Mouse (Mus musculus) layer of hippocampus, adult 2 months (tissue): Measurements from ENCODE around the gene Rftn2. TPM values are rescaled to one million over a fixed set of nuclear protein-coding genes. Genes with fewer than 3 reads are reported as not detected.
"Not testable (repeated sequence)": the region's sequence is repeated elsewhere in the genome, so short reads cannot be mapped to it uniquely, and the experiment has no call there.

Source experiments
- DNase-seq, 2 experiments: peaks; one replicate each; pipeline ENCODE4 v3.0.0; 2022; ENCODE audit warnings: low spot score in 2 of 2
- H3K27ac ChIP-seq: fragments of 200-600 bp; 2 replicates; pipeline ENCODE4 v1.8.1; 2022
- H3K4me3 ChIP-seq: fragments of 200-600 bp; 2 replicates; pipeline ENCODE4 v1.8.1; 2022; ENCODE audit warnings: mild to moderate bottlenecking
- CTCF ChIP-seq: fragments of 200-600 bp; conservative IDR thresholded peaks from 2 replicates; pipeline ENCODE4 v1.8.1; 2022; ENCODE audit warnings: antibody characterized with exemption, mild to moderate bottlenecking, moderate library complexity
- total RNA-seq, 2 experiments: library from RNA; stranded (reverse); gene quantifications; 2 replicates each; pipeline ENCODE4 v1.2.3; 2021

Gene Rftn2
- total RNA-seq, 2 experiments from 2014 or later = 32.2 to 35.8 TPM

DNA sequence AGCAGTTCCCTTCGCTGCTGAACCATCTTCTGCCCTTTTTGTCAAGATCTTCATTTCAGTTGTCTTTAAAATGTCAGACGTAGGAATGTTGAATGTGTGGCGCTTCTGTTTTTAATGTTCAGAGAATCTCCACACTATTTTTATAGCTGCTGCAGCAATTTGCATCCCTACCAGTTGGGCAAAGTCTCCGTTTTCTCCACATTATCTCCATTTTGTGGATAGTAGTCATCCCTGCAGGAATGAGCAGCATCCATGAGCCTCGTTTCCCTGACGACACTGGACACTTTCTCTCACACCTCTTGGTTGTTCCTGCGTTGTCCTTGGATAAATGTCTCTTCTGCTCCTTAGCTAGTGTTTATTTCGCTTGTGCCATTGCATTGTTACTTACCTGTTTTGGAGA, 67.8 kb downstream of the Rftn2 start:
- TF ChIP-seq CTCF = no peak
- no peak overlapping the region for H3K27ac ChIP-seq
- DNase-seq = no peak
- no peak overlapping the region for H3K4me3 ChIP-seq

DNA sequence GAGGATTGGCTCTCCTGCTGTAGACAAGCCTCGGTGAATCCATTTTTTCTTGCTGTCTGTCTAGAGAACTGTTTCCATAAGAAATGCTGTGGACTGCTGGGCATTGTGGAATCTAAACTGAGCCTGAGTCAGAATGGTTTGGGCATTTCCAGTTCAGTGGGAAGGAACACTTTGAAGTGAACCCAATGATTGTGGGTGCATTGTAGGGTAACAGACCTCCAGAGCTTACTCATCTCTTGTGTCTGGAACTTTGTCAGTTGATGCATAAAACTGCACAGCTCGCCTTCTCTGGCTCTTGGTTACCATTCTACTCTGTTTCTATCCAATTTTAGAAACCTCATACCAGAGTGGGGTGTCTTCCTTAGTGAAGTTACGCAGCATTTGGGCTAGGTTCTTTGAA, 68.4 kb downstream of the Rftn2 start:
- 0 out of 2 replicates have a peak overlapping the region, but pooled peaks have one; percentile 18 for H3K27ac ChIP-seq
- DNase-seq = peak in 1 of 2 experiments; percentile 37

DNA sequence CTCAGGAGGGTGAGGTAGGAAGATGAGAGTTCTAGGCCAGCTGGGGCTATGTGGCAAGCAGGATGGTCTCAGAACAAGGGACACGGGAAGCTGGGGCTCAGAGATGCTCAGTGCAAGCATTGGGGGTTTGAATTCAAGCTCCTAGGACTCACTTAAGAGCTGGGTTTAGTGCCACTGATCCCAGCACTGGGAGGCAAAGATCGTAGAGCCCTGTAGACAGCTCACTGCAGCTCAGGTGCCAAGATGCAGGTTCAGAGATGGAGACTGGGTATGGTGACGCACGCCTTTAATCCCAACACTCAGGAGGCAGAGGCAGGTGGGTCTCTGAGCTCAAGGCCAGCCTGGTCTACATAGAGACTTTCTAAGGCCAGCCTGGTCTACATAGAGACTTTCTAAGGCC, 69.3 kb downstream of the Rftn2 start:
- Histone ChIP-seq H3K4me3 (no peak overlapping the region), H3K27ac (peak overlapping the region; percentile 18; the same call in 1 of the 2 replicates)
- DNase-seq = no peak
- TF ChIP-seq CTCF = no peak

More for the DNA sequence above, 68.4 kb downstream of the Rftn2 start:
- TF ChIP-seq CTCF = no peak
- H3K4me3 ChIP-seq = no peak overlapping the region

DNA sequence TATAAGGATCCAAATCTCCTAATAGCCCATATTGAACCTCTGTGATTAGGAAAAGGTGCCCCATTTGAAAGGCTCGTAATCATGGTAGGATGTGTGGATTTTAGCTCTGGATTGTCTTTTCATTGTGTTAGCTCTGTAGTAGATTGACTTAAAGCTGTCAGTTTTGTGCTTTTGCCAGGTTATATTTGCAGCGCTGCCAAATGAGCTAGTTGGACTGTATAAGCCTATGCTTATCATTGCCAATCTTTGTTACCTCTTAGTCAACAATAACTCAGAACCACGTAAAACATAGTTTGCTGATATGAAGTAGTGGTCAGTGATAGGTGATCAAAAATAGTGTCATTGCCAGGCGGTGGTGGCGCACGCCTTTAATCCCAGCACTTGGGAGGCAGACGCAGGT, 81.0 kb downstream of the Rftn2 start:
- H3K4me3 ChIP-seq = no peak overlapping the region
- no peak overlapping the region for H3K27ac ChIP-seq
- no peak for TF ChIP-seq CTCF
- DNase-seq = peak; percentile 44 to 46

DNA sequence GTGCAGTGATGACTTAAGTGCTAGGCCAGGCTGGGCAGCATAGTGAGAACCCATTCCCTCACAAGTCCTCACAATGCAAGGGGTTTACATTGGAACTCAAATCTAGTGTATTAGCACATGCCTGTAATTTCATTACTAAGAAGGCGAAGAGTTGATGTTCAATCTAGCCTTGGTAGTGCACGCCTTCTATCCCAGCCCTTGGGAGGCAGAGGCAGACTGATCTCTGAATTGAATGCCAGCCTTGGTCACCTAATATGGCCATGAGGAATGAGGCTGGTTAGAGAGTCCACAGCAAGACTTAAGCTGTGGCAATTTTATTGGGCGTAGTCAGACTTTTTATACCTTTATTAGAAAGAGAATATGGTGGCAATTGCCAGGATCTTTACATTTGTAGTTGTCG, 82.2 kb downstream of the Rftn2 start:
- no peak for TF ChIP-seq CTCF
- Histone ChIP-seq H3K27ac (no peak overlapping the region), H3K4me3 (no peak overlapping the region)
- no peak for DNase-seq

DNA sequence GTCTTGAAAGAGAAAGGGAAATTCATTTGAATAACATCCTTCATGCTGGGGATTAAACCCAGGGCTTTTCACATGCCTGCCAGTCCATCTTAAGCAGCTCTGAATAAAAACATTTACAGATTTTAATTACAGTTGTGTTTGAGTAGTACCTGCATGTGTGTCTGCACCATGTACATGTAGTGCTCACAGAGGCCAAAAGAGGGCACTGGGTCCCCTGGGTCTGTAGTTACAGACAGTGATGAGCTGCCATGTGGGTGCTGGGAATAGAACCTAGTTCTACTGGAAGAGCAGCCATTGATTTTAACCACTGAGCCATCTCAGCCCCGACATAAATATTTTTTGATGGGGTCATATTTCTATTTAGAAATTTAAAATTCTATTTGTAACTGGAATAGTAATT, 90.7 kb downstream of the Rftn2 start:
- Histone ChIP-seq H3K27ac (no peak overlapping the region), H3K4me3 (no peak overlapping the region)
- peak; percentile 34 for TF ChIP-seq CTCF
- DNase-seq = no peak

DNA sequence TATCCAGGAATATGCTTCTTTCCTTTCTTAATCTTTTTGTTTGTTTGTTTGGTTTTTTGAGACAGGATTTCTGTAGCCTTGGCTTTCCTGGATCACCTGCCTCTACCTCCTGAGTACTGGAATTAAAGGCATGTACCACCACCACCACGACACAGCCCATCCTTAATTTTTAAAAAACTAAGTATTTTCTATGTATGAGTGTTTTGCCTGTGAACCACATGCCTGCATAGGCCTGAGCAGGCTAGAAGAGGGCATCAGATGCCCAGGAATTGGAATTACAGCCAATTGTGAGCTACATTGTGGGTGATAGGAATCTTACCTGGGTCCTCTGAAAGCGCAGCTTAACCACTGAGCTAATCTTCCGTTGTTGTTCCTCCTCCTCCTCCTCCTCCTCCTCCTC, 92.3 kb downstream of the Rftn2 start:
- Histone ChIP-seq H3K4me3 (no peak overlapping the region), H3K27ac (no peak overlapping the region)
- TF ChIP-seq CTCF = no peak
- no peak for DNase-seq

DNA sequence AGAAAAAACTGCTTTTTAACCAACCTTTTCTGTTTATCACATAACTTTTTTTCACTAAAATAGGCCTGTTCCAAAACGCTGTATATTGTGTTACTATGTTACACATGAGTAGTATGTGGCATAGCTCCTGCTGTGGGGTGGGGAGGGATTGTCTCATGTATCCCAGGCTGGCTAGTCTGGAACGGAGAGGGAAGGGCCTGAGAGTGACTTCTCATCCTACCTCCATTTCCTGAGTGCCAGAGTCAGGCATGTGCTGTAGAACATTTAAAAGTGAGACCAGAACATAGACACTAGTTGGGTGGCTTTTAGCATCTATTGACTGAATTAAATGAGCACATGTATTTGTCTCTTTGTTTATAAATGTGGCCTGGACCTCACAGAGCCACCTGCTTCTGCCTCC, 93.4 kb downstream of the Rftn2 start:
- H3K27ac ChIP-seq = no peak overlapping the region
- no peak for TF ChIP-seq CTCF
- DNase-seq = no peak
- H3K4me3 ChIP-seq = no peak overlapping the region

DNA sequence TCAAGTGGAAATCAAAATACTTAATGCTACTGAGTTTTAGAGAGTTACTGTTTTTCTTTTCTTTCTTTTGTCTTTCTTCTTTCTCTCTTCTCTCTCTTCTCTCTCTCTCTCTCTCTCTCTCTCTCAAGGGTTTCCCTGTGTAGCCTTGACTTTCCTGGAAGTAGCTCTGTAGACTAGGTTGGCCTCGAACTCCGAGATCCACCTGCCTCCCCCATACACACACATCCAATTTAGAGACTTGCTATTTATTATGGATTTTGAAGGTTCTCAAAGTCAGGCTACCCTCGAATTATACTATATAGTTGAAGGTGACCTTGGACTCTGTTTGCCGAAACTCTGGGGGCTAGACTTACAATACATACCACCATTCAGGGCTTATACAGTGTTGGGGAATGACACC, 94.3 kb downstream of the Rftn2 start:
- no peak overlapping the region for H3K27ac ChIP-seq
- H3K4me3 ChIP-seq = peak overlapping the region; percentile 75
- TF ChIP-seq CTCF = no peak
- no peak for DNase-seq

DNA sequence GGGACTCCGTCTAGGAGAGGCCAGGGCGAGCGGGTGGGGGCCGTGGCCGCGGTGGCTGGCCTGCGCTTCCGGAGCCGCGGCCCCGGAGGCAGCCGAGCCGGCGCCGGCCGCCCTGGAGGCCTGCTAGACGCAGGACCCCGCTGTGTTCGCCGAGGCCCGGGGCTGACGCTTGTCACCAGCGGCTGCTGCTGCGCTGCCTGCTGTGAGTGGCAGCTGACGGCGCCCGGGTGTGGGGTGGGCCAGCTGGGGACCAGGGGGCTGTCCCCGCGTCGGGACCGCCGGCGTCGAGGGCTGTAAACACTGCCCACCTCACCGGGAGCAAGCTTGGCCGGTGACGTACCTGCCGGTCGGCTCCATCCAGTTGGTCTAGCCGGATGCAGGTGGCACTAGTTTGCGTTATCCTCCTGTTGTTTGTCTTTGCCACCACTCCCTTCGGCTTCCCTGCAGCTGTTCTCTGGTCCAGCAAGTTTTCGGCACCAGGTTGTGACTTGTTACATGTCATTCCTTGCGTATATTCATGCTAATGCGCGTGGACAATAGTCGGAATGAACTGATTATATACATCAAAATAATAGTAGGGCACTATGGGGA, 95.1 kb downstream of the Rftn2 start:
- TF ChIP-seq CTCF = no peak
- DNase-seq = peak; percentile 37 to 48
- H3K27ac ChIP-seq = peak overlapping the region; percentile 99
- H3K4me3 ChIP-seq = peak overlapping the region; percentile 75

DNA sequence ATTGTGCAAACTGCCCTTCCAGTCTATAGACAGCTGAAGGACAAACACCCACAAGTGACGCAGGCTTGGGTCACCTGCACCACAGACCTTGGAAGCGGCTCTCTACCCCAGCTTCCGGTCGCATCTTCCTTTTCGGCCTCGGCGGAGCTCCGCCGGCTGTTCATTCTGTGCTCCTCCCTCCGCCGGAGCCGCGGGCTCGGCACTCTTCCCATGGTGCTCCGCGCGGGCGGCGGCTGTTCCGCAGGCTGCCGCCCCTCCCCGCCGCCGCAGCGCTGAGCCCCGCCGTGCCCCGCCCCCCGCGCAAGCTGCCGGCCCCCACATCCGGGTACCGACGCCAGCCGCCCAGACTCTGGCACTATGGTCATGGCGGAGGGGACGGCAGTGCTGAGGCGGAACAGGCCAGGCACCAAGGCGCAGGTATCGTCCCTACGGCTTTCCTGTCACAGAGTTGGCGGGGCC, 95.6 kb downstream of the Rftn2 start, which contains the start of gene Mob4:
Mob4 (plus strand) TSS at position 289 of the 459 bp plus-strand sequence.
- TF ChIP-seq CTCF = no peak
- Histone ChIP-seq H3K4me3 (peak within 1 kb of the TSS; percentile 75), H3K27ac (peak within 1 kb of the TSS; percentile 99)
- DNase-seq = peak; percentile 84 to 95

DNA sequence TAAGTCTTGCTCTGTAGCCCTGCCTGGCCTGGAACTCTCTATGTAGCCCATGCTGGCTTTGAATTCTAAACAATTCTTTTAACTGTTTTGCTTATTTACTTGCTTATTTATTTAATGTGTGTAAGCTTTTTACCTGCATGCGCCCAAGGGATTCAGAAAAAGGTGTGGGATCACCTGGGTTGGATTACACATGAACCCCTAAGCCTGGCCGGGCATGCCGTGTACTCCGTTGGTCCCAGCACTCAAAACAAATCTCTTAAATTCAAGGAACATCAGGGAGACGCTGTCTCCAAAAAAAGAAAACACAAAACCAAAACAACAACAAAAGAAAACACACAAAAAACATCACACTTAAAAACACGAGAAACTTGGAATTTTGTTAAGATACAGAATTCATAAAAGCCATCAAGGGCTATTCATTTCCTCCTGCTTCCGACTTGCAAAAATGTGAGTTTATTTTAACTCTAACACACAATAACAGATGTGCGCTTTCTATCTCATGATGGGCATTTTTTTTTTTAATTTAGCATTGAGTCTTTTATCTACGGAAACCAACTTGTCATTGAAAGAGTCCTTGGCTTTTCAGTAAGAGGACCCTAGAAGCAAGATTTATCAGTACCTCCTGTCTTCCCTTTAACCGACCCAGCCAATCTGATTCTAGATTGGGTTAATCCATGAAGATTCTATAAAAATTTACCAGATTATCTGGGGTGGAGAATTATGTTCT, 96.2 kb downstream of the Rftn2 start:
- Histone ChIP-seq H3K4me3 (peak overlapping the region; percentile 75), H3K27ac (peak overlapping the region; percentile 99)
- DNase-seq = no peak
- no peak for TF ChIP-seq CTCF

DNA sequence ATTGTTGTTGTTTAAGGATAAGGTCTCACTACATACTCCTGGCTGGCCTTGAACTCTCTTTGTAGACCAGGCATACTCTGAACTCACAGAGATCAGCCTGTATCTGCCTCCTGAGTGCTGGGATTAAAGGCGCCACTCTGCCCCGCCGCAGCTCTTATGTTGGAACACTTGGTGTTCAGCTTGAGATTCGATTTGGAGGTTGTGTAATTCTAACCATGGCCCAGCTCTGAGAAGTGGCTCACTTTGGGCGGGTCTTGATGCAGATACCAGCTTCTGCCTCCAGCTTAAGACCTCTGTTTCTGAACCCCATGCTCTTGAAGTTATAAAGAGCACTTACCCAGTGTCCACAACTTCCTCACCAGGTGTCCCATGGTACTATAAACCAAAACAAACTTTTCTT, 96.9 kb downstream of the Rftn2 start:
- TF ChIP-seq CTCF = no peak
- DNase-seq = no peak

DNA sequence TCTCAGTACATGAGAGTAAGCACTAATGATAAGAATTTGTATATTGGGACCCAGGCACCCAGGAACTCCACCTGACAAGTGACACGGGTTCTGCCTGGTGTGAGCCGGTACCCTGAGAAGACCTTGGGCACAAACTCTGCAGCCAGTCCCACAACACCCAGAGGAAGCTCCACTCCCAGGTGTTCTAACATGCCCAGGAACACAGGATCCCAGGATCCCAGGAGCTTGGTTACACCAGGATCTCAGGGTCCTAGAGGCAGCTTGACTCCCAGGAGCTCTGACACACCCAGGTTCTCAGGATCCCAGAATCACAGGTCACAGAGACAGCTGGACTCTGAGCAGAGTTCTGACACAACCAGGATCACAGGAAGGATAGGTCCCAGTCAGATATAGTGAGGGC, 102.4 kb downstream of the Rftn2 start:
- H3K27ac ChIP-seq, H3K4me3 ChIP-seq, DNase-seq: not testable (repeated sequence)

More for the DNA sequence above, 96.9 kb downstream of the Rftn2 start:
- Histone ChIP-seq H3K4me3 (no peak overlapping the region), H3K27ac (no peak overlapping the region)
